Mouse (Mus musculus) testis, adult 2 months (tissue): ENCODE results near the gene Fryl.

ENCODE experiments used
- CTCF ChIP-seq: fragments of 200-500 bp; IDR thresholded peaks from 2 replicates; pipeline ENCODE4 v1.5.1; 2012; ENCODE audit warnings: low read depth, mild to moderate bottlenecking, inconsistent platforms, low read length, moderate library complexity; ENCODE audit not compliant: control insufficient read depth, insufficient read depth, insufficient replicate concordance
- POLR2A ChIP-seq: fragments of 200-500 bp; IDR thresholded peaks from 2 replicates; pipeline ENCODE4 v1.6.1; 2012; ENCODE audit warnings: low read depth, mild to moderate bottlenecking, inconsistent platforms, low read length, moderate library complexity; ENCODE audit not compliant: control insufficient read depth

DNA sequence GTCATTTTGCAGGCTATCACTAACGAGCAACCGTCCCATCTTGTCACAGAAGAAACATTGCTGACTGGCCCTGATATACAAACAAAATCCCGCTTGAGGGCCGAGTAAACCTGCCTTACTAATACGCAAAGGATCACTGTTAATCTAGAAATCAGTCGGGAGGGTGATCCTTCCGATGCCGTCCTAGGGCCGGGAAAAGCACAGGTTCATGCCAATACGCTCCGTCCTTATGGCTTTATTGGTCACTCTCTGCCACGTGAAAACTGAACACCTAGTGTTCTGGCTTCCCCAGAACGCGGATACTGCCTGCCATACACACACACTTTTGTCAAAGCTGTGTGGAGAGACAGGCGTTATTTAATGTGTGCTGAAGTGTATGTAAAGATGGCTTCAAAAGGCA is 44.5 kb downstream of the Fryl start:
- TF ChIP-seq CTCF (no peak), POLR2A (no peak)
